Mouse (Mus musculus) CH12.LX (cell line): Measurements from ENCODE around the gene Lrrc75b. TPM values are rescaled to one million over a fixed set of nuclear protein-coding genes. Genes with fewer than 3 reads are reported as not detected.

Experiments
- DNase-seq: peaks from one replicate; pipeline ENCODE4 v3.0.0-alpha.2; 2013; ENCODE audit errors: extremely low read depth
- H3K27ac ChIP-seq: 2 replicates; pipeline ENCODE4 v1.5.1; 2012; ENCODE audit warnings: low read depth, mild to moderate bottlenecking, control low read depth, moderate library complexity; ENCODE audit not compliant: insufficient read depth
- H3K27me3 ChIP-seq: replicated peaks from 2 replicates; pipeline ENCODE3; 2012; ENCODE audit warnings: inconsistent platforms
- H3K36me3 ChIP-seq, 2 experiments: replicated peaks in 1 of 2; 2 replicates each; pipeline versions ENCODE3 to v1.6.1; 2012; ENCODE audit warnings: inconsistent platforms in 1 of 2, low read length in 1 of 2, mild to moderate bottlenecking in 1 of 2, mixed read lengths in 1 of 2, moderate library complexity in 1 of 2; ENCODE audit not compliant: control insufficient read depth in 1 of 2, insufficient read depth in 1 of 2
- H3K4me1 ChIP-seq, 2 experiments: 2 replicates each; pipeline ENCODE4 v1.6.1; 2012; ENCODE audit warnings: inconsistent platforms in 1 of 2, moderate library complexity in 1 of 2; ENCODE audit not compliant: insufficient read depth in 2 of 2, control insufficient read depth in 1 of 2
- H3K4me2 ChIP-seq: 2 replicates; pipeline ENCODE4 v1.6.1; 2012; ENCODE audit warnings: low read depth, mild to moderate bottlenecking, control low read depth; ENCODE audit not compliant: poor library complexity, insufficient read depth, severe bottlenecking
- H3K4me3 ChIP-seq, 3 experiments: fragments of 150-350 bp in 1 of 3; sonication (generic) in 1 of 3; replicated peaks in 1 of 3; 2 replicates each; pipeline versions ENCODE3 to v1.5.1; 2011 to 2012; ENCODE audit warnings: low read depth in 2 of 3, low read length in 2 of 3, mild to moderate bottlenecking in 2 of 3, moderate library complexity in 2 of 3, control low read depth in 1 of 3, improper control_type of control experiment in 1 of 3, inconsistent platforms in 1 of 3, mixed read lengths in 1 of 3; ENCODE audit not compliant: poor library complexity in 1 of 3
- H3K79me2 ChIP-seq: replicated peaks from 2 replicates; pipeline ENCODE4 v1.6.1; 2012; ENCODE audit warnings: mild to moderate bottlenecking, moderate library complexity; ENCODE audit not compliant: control insufficient read depth, poor library complexity, insufficient read depth, severe bottlenecking; ENCODE audit errors: extremely low read depth
- H3K9ac ChIP-seq: 2 replicates; pipeline ENCODE4 v1.6.1; 2012; ENCODE audit warnings: low read depth, mild to moderate bottlenecking, control low read depth, moderate library complexity; ENCODE audit not compliant: insufficient read depth
- H3K9me3 ChIP-seq: replicated peaks from 2 replicates; pipeline ENCODE3; 2012; ENCODE audit warnings: low read length, inconsistent platforms, mixed read lengths
- BHLHE40 ChIP-seq: IDR thresholded peaks from 2 replicates; pipeline ENCODE4 v1.6.1; 2011; ENCODE audit warnings: mild to moderate bottlenecking, low read depth, low read length, improper control_type of control experiment
- CHD1 ChIP-seq: IDR thresholded peaks from 2 replicates; pipeline ENCODE4 v1.6.1; 2012; ENCODE audit warnings: low read depth, low read length, improper control_type of control experiment, inconsistent platforms
- E2F4 ChIP-seq: IDR thresholded peaks from 2 replicates; pipeline ENCODE4 v1.6.1; 2011; ENCODE audit warnings: low read depth, low read length, improper control_type of control experiment; ENCODE audit not compliant: insufficient replicate concordance
- GABPA ChIP-seq: IDR thresholded peaks from 2 replicates; pipeline ENCODE4 v1.6.1; 2012; ENCODE audit warnings: low read depth, low read length, improper control_type of control experiment, inconsistent platforms; ENCODE audit not compliant: insufficient replicate concordance
- HCFC1 ChIP-seq: IDR thresholded peaks from 2 replicates; pipeline ENCODE4 v1.6.1; 2012; ENCODE audit warnings: low read depth, mild to moderate bottlenecking, inconsistent platforms, low read length, improper control_type of control experiment
- KAT2A ChIP-seq: IDR thresholded peaks from 2 replicates; pipeline ENCODE4 v1.6.1; 2012; ENCODE audit warnings: low read length, improper control_type of control experiment, inconsistent platforms; ENCODE audit not compliant: insufficient replicate concordance
- MAFK ChIP-seq: IDR thresholded peaks from 2 replicates; pipeline ENCODE4 v1.6.1; 2011; ENCODE audit warnings: low read length, improper control_type of control experiment; ENCODE audit not compliant: insufficient replicate concordance
- MAX ChIP-seq: IDR thresholded peaks from 2 replicates; pipeline ENCODE4 v1.6.1; 2011; ENCODE audit warnings: low read length, improper control_type of control experiment
- MAZ ChIP-seq: IDR thresholded peaks from 2 replicates; pipeline ENCODE4 v1.6.1; 2012; ENCODE audit warnings: low read depth, mild to moderate bottlenecking, inconsistent platforms, low read length, improper control_type of control experiment, moderate library complexity
- MEF2A ChIP-seq: IDR thresholded peaks from 2 replicates; pipeline ENCODE4 v1.6.1; 2014; ENCODE audit warnings: low read depth, mild to moderate bottlenecking, inconsistent platforms, low read length, improper control_type of control experiment, borderline replicate concordance
- MYC ChIP-seq: IDR thresholded peaks from 2 replicates; pipeline ENCODE4 v1.6.1; 2011; ENCODE audit warnings: low read depth, mild to moderate bottlenecking, improper control_type of control experiment, low read length
- NELFE ChIP-seq: IDR thresholded peaks from 2 replicates; pipeline ENCODE4 v1.6.1; 2011; ENCODE audit warnings: low read depth, low read length, improper control_type of control experiment
- NRF1 ChIP-seq: IDR thresholded peaks from 2 replicates; pipeline ENCODE4 v1.6.1; 2014; ENCODE audit warnings: low read depth, mild to moderate bottlenecking, inconsistent platforms, low read length, improper control_type of control experiment, moderate library complexity
- POLR2A ChIP-seq: IDR thresholded peaks from 2 replicates; pipeline ENCODE4 v1.6.1; 2011; ENCODE audit warnings: low read depth, mild to moderate bottlenecking, improper control_type of control experiment, low read length
- RAD21 ChIP-seq: IDR thresholded peaks from 2 replicates; pipeline ENCODE4 v1.6.1; 2011; ENCODE audit warnings: low read depth, mild to moderate bottlenecking, low read length, improper control_type of control experiment, moderate library complexity
- TBP ChIP-seq: conservative IDR thresholded peaks from 2 replicates; pipeline ENCODE4 v1.6.1; 2011; ENCODE audit warnings: low read depth, low read length, improper control_type of control experiment
- UBTF ChIP-seq: IDR thresholded peaks from 2 replicates; pipeline ENCODE4 v1.6.1; 2012; ENCODE audit warnings: low read depth, mild to moderate bottlenecking, inconsistent platforms, low read length, improper control_type of control experiment, moderate library complexity
- ZC3H11A ChIP-seq: IDR thresholded peaks from 2 replicates; pipeline ENCODE4 v1.6.1; 2012; ENCODE audit warnings: low read depth, mild to moderate bottlenecking, inconsistent platforms, low read length, improper control_type of control experiment
- ZNF384 ChIP-seq: IDR thresholded peaks from 2 replicates; pipeline ENCODE4 v1.6.1; 2012; ENCODE audit warnings: low read depth, low read length, improper control_type of control experiment, inconsistent platforms
- dilution Hi-C: fragments of 300-500 bp; cut with MboI; formaldehyde crosslinking; loops from 2 replicates; pipeline ENCODE4 v1.14.3; 2020; ENCODE audit warnings: low sequenced_read_pairs; ENCODE audit not compliant: extremely low pct_unique_long_range_greater_than_20kb, extremely low pct_ligation_motif_present
- in situ Hi-C: fragments of 300-500 bp; cut with MboI; formaldehyde crosslinking; loops from 3 replicates; pipeline ENCODE4 v1.14.3; 2019; ENCODE audit warnings: low sequenced_read_pairs, low pct_ligation_motif_present, low pct_unique_long_range_greater_than_20kb, mixed read lengths
- polyA plus RNA-seq: library from polyadenylated mRNA; unstranded; fragments of >175 nt; gene quantifications from 2 replicates; pipeline ENCODE4 v1.2.1, GENCODE M21; 2012; ENCODE audit warnings: low read depth; ENCODE audit not compliant: insufficient read length
- total RNA-seq, 2 experiments: library from RNA; depleted of rRNA; stranded (reverse); fragments of 300-350 nt in 1 of 2; fragments of >200 nt in 1 of 2; gene quantifications; 2 replicates each; pipeline ENCODE4 v1.2.3; 2012 to 2014

Lrrc75b gene
- total and polyA plus RNA-seq, 3 experiments = not detected

- dilution Hi-C loops (no loop called here), in situ Hi-C loops (loop anchor here (25.0 kb wide), 1 partner anchor 366 kb away; the partner anchor contains the start of gene Gm5134)
- H3K4me1 ChIP-seq = peaks cover 10 to 16% of the 10 kb centered on the region in 2 experiments
- DNase-seq = no peak
- no peaks in the 10 kb centered on the region for H3K79me2 ChIP-seq
- no peaks in the 10 kb centered on the region for H3K36me3 ChIP-seq
- TF ChIP-seq MAX = no peak
- no peak for TF ChIP-seq CHD1
- no peak for TF ChIP-seq RAD21
- no peak for TF ChIP-seq UBTF
- TF ChIP-seq NRF1 = no peak
- no peak for TF ChIP-seq MAFK
- TF ChIP-seq BHLHE40 = no peak
- no peak for TF ChIP-seq ZC3H11A
- TF ChIP-seq NELFE = no peak
- no peak for TF ChIP-seq POLR2A
- no peak for TF ChIP-seq MAZ
- no peak for TF ChIP-seq MEF2A
- no peak for TF ChIP-seq ZNF384
- no peak for TF ChIP-seq E2F4
- H3K27ac ChIP-seq = no peak overlapping the region
- peaks cover 13% of the 10 kb centered on the region for H3K9me3 ChIP-seq
- no peak overlapping the region for H3K4me2 ChIP-seq
- no peak overlapping the region for H3K9ac ChIP-seq
- H3K4me3 ChIP-seq = no peak overlapping the region
- no peaks in the 10 kb centered on the region for H3K27me3 ChIP-seq
Measured at GRCm38 (mm10) chr10:75595981-75596380, 35.9 kb upstream of the Lrrc75b start.

- TF ChIP-seq TBP = no peak
- TF ChIP-seq GABPA = no peak
- no peak for TF ChIP-seq KAT2A
- TF ChIP-seq MYC = no peak
- TF ChIP-seq HCFC1 = no peak
- TF ChIP-seq, all 38 proteins: peak for 0
- H3K27me3 ChIP-seq = no peaks in the 10 kb centered on the region
- no peak overlapping the region for H3K27ac ChIP-seq
- in situ Hi-C loops = loop anchor here (25.0 kb wide), 1 partner anchor 370 kb away; the partner anchor contains the start of gene Gm5134
- peak overlapping the region in 1 of 3 experiments; percentile 49 for H3K4me3 ChIP-seq
- H3K79me2 ChIP-seq = no peaks in the 10 kb centered on the region
- dilution Hi-C loops = no loop called here
- H3K9ac ChIP-seq = no peak overlapping the region
- H3K9me3 ChIP-seq = peaks cover 2% of the 10 kb centered on the region
- H3K36me3 ChIP-seq = no peaks in the 10 kb centered on the region
- no peak overlapping the region for H3K4me2 ChIP-seq
- DNase-seq = no peak
- peaks cover 20 to 32% of the 10 kb centered on the region in 2 experiments for H3K4me1 ChIP-seq
Measured at GRCm38 (mm10) chr10:75592585-75592984, 32.5 kb upstream of the Lrrc75b start.
